Mouse (Mus musculus) MEL-GATA-1-ER (cell line): ENCODE results near the gene Olfr1206.

ENCODE experiments used
- DNase-seq: peaks from one replicate; pipeline ENCODE4 v3.0.0-alpha.2; 2012; ENCODE audit warnings: low read depth; ENCODE audit errors: extremely low read depth

The Olfr1206 gene

GRCm38 (mm10) chr2:88862931-88863330 lies at the start of gene Olfr1206:
TSS of gene Olfr1206 (plus strand) at chr2:88863231.
- DNase-seq = no peak

- DNase-seq = no peak
Measured at GRCm38 (mm10) chr2:88814196-88814595, 48.8 kb upstream of the Olfr1206 start, which contains the start of gene Olfr1202. TSS of gene Olfr1202 (plus strand) at chr2:88814496.

GRCm38 (mm10) chr2:88829437-88829836 lies 33.6 kb upstream of the Olfr1206 start, which contains the start of gene Olfr1205:
TSS of gene Olfr1205 (plus strand) at chr2:88829737.
- no peak for DNase-seq

GRCm38 (mm10) chr2:88838477-88838876 lies 24.6 kb upstream of the Olfr1206 start:
- DNase-seq = no peak

- no peak for DNase-seq
Measured at GRCm38 (mm10) chr2:88848992-88849391, 14.0 kb upstream of the Olfr1206 start, which contains the start of gene Olfr1204. TSS of gene Olfr1204 (plus strand) at chr2:88849292.

GRCm38 (mm10) chr2:88902211-88902610 lies 39.2 kb downstream of the Olfr1206 start, which contains the start of gene Olfr1208:
TSS of gene Olfr1208 (minus strand) at chr2:88902311.
- no peak for DNase-seq

- no peak for DNase-seq
Measured at GRCm38 (mm10) chr2:88915057-88915456, 52.0 kb downstream of the Olfr1206 start, which contains the start of gene Olfr1209. TSS of gene Olfr1209 (minus strand) at chr2:88915157.
